9 mouse cellular contexts compared by ENCODE assay signal in genomic region chr14:15437501-15437941, GRCm38 (mm10). TPM values are rescaled to one million over a fixed set of nuclear protein-coding genes. Genes with fewer than 3 reads are reported as not detected.
A peak's percentile ranks its signal among the peaks of the same experiment; 100 is the strongest.
DNase-seq lines count a peak whose midpoint lies in the region; ATAC-seq and TF ChIP-seq lines count a peak whose summit lies in the region.
"Had no signal": no experiment of that assay in that cellular context is flagged by ENCODE, and none has a peak within 500 bp of the region (broad histone marks: within the 10 kb centered on the region; RNA-seq: fewer than 3 reads in every experiment).

No protein-coding gene starts in this region.

- no peaks in the 10 kb centered on the region; the same call in 1 of the 2 replicates for H3K27me3 ChIP-seq in thymus, adult 2 months (ENCODE audit: control insufficient read depth, insufficient read depth, low read length)
- H3K27me3 ChIP-seq in embryonic facial prominence, embryonic 13.5 days = peaks cover 40% of the 10 kb centered on the region

- ATAC-seq in embryonic facial prominence, embryonic 13.5 days (ENCODE audit: insufficient number of reproducible peaks, insufficient read depth, low FRiP score, low TSS enrichment, low read depth) = 0 out of 2 replicates have a peak, but pooled peaks have one; percentile 17
- ATAC-seq: Patski had no signal

- H3K4me2 ChIP-seq in embryonic facial prominence, embryonic 13.5 days = peak overlapping the region; percentile 99

- TF ChIP-seq POLR2A in thymus, adult 2 months (IDR thresholded peaks at IDR 0.05; ENCODE audit: control insufficient read depth, extremely low read depth, insufficient read depth, low read length, poor library complexity) = no peak
- no peak for TF ChIP-seq POLR2A in olfactory bulb, adult 2 months (IDR thresholded peaks at IDR 0.05; ENCODE audit: insufficient read depth, low read depth, low read length)

- WGBS in thymus, adult 2 months = 20% methylated on average over 15 of the region's 15 CpGs
- 4% methylated on average over 15 of the region's 15 CpGs for WGBS in embryonic facial prominence, embryonic 13.5 days
- WGBS in olfactory bulb, adult 2 months = 4% methylated on average over 15 of the region's 15 CpGs

- peak overlapping the region; percentile 71 for H3K9ac ChIP-seq in embryonic facial prominence, embryonic 13.5 days

- no peaks in the 10 kb centered on the region for H3K9me3 ChIP-seq in embryonic facial prominence, embryonic 13.5 days

- TF ChIP-seq CTCF in thymus, adult 2 months (IDR thresholded peaks at IDR 0.05; ENCODE audit: borderline replicate concordance, control insufficient read depth, extremely low read depth, insufficient read depth, low read length, poor library complexity) = no peak
- TF ChIP-seq CTCF in olfactory bulb, adult 2 months (IDR thresholded peaks at IDR 0.05; ENCODE audit: insufficient read depth, low read depth, low read length) = no peak

- no peaks in the 10 kb centered on the region for H3K36me3 ChIP-seq in thymus, adult 2 months (ENCODE audit: control insufficient read depth, insufficient read depth, low read length)
- no peaks in the 10 kb centered on the region for H3K36me3 ChIP-seq in embryonic facial prominence, embryonic 13.5 days

- intact Hi-C loops in heart, postnatal 10 days (cut with DNase I) = loop anchor here (2.0 to 5.0 kb wide), 6 partner anchors 27 to 945 kb away; no protein-coding TSS in a partner anchor
- intact Hi-C loops in left cerebral cortex, postnatal 4 days (cut with DNase I) = loop anchor here (10.0 kb wide), 1 partner anchor 757 kb away; no protein-coding TSS in a partner anchor

- H3K4me1 ChIP-seq in thymus, adult 2 months (replicated peaks; ENCODE audit: control insufficient read depth, insufficient read depth, low read length) = 0 out of 2 replicates have a peak, but pooled peaks cover 2% of the 10 kb centered on the region
- peaks cover 8% of the 10 kb centered on the region for H3K4me1 ChIP-seq in embryonic facial prominence, embryonic 13.5 days
- no peaks in the 10 kb centered on the region; the same call in 1 of the 2 replicates for H3K4me1 ChIP-seq in olfactory bulb, adult 2 months (ENCODE audit: control insufficient read depth, insufficient read depth, low read length)

- no peak overlapping the region for H3K27ac ChIP-seq in thymus, adult 2 months (ENCODE audit: control insufficient read depth, insufficient read depth, low read length)
- H3K27ac ChIP-seq in embryonic facial prominence, embryonic 13.5 days = no peak overlapping the region
- peak overlapping the region; percentile 61 for H3K27ac ChIP-seq in olfactory bulb, adult 2 months (ENCODE audit: insufficient read depth, low read depth, low read length)

- no peak for DNase-seq in thymus, adult 2 months
- no peak for DNase-seq in thymus, postnatal 10 days (ENCODE audit: low spot score in 2 of 2)
- DNase-seq in heart, postnatal 10 days = peak; percentile 34 to 50
- DNase-seq in left cerebral cortex, postnatal 4 days = peak; percentile 6
- DNase-seq in urinary bladder, postnatal 36 days (ENCODE audit: low spot score in 2 of 2) = no peak
- DNase-seq in T-cell, adult 2 months (ENCODE audit: low spot score) = no peak

- peak overlapping the region; percentile 39 for H3K4me3 ChIP-seq in thymus, adult 2 months (ENCODE audit: control insufficient read depth, insufficient read depth, low read length)
- peak overlapping the region; percentile 63 for H3K4me3 ChIP-seq in embryonic facial prominence, embryonic 13.5 days
- peak overlapping the region; percentile 67 for H3K4me3 ChIP-seq in olfactory bulb, adult 2 months (ENCODE audit: insufficient read depth, low read depth, low read length)

RNA-seq across cellular contexts. Expression of gene Lrrc3b, which starts 1.3 kb away (rescaled TPM):
- polyA plus RNA-seq in thymus, adult 2 months (2012; rRNA removed) = 4.5 and 7.7 TPM in 2 replicates
- polyA plus RNA-seq in embryonic facial prominence, embryonic 13.5 days (2015; fragmentation: Nextera tagmentation; extraction: Ambion mirVana) = 1.6 and 2.1 TPM in 2 replicates
- 10 to 100 TPM; 17.2 to 29.6 TPM for total RNA-seq in heart, postnatal 10 days (2021)
- total RNA-seq in left cerebral cortex, postnatal 4 days (2021) = 10 to 100 TPM; 15.4 to 16.7 TPM
- not detected in 2 replicates for polyA plus RNA-seq in olfactory bulb, adult 2 months (2012; ENCODE audit: insufficient read depth, insufficient read length, low replicate concordance, missing spikeins)
- polyA plus RNA-seq: Patski had no signal

Comparison
In these comparisons a context has a peak if more than half of its experiments do, and no peak if none do; other contexts are left out.
1. DNase-seq: peak in heart, postnatal 10 days (2 of 2) and left cerebral cortex, postnatal 4 days (single experiment); none in thymus, adult 2 months (single experiment), thymus, postnatal 10 days (0 of 2), urinary bladder, postnatal 36 days (0 of 2) and T-cell, adult 2 months (single experiment).
2. Peak in every context shown above with its lines, with median percentiles within 50 percentile points of each other: H3K4me3 ChIP-seq.